7 mouse cellular contexts compared by ENCODE assay signal in genomic region chr8:111992013-111992702, GRCm38 (mm10). TPM values are rescaled to one million over a fixed set of nuclear protein-coding genes. Genes with fewer than 3 reads are reported as not detected.
DNase-seq lines count a peak whose midpoint lies in the region; ATAC-seq lines count a peak whose summit lies in the region.

Adat1 (minus strand) TSS chr8:111992302.

- peak within 1 kb of the TSS; percentile 76 for H3K4me2 ChIP-seq in midbrain, embryonic 13.5 days (replicated peaks)

- peak within 1 kb of the TSS; percentile 88 for H3K27ac ChIP-seq in embryonic facial prominence, embryonic 10.5 days (replicated peaks)
- H3K27ac ChIP-seq in limb, embryonic 10.5 days: peak within 1 kb of the TSS; percentile 88
- H3K27ac ChIP-seq in midbrain, embryonic 13.5 days: no peak within 1 kb of the TSS

- no peaks in the 10 kb centered on the region for H3K9me3 ChIP-seq in embryonic facial prominence, embryonic 10.5 days
- H3K9me3 ChIP-seq in limb, embryonic 10.5 days (replicated peaks): no peaks in the 10 kb centered on the region
- no peaks in the 10 kb centered on the region for H3K9me3 ChIP-seq in midbrain, embryonic 13.5 days

- peak within 1 kb of the TSS; percentile 81 for H3K9ac ChIP-seq in midbrain, embryonic 13.5 days (replicated peaks)

- H3K4me3 ChIP-seq in embryonic facial prominence, embryonic 10.5 days: peak within 1 kb of the TSS; percentile 88
- peak within 1 kb of the TSS; percentile 90 for H3K4me3 ChIP-seq in limb, embryonic 10.5 days
- H3K4me3 ChIP-seq in midbrain, embryonic 13.5 days (replicated peaks): peak within 1 kb of the TSS; percentile 76

- peaks cover 10% of the 10 kb centered on the region for H3K4me1 ChIP-seq in embryonic facial prominence, embryonic 10.5 days
- H3K4me1 ChIP-seq in limb, embryonic 10.5 days: peaks cover 6% of the 10 kb centered on the region; the same call in 1 of the 2 replicates
- peaks cover 10% of the 10 kb centered on the region for H3K4me1 ChIP-seq in midbrain, embryonic 13.5 days (replicated peaks)

- 6% methylated on average over 33 of the region's 33 CpGs for WGBS in embryonic facial prominence, embryonic 10.5 days
- 7% methylated on average over 33 of the region's 33 CpGs for WGBS in limb, embryonic 10.5 days
- WGBS in midbrain, embryonic 13.5 days: 4% methylated on average over 33 of the region's 33 CpGs

- no peaks in the 10 kb centered on the region for H3K27me3 ChIP-seq in embryonic facial prominence, embryonic 10.5 days (replicated peaks; ENCODE audit: low read depth, poor library complexity, severe bottlenecking)
- no peaks in the 10 kb centered on the region for H3K27me3 ChIP-seq in limb, embryonic 10.5 days (ENCODE audit: low read depth, poor library complexity, severe bottlenecking)
- no peaks in the 10 kb centered on the region for H3K27me3 ChIP-seq in midbrain, embryonic 13.5 days

- ATAC-seq in granulocyte monocyte progenitor cell, adult 5-6 weeks (replicated peaks; ENCODE audit: poor library complexity, severe bottlenecking): peak; percentile 96
- peak; percentile 99 for ATAC-seq in midbrain, embryonic 13.5 days

- peak; percentile 90 for DNase-seq in adrenal gland, postnatal 10 days
- DNase-seq in embryonic facial prominence, embryonic 10.5 days (ENCODE audit: low spot score): peak; percentile 90
- DNase-seq in kidney, adult 11 months: peak; percentile 78
- peak; percentile 92 for DNase-seq in limb, embryonic 10.5 days (ENCODE audit: low spot score)
- peak; percentile 78 for DNase-seq in spleen, adult 12 weeks (ENCODE audit: low spot score)

- H3K36me3 ChIP-seq in embryonic facial prominence, embryonic 10.5 days (replicated peaks): peaks cover 73% of the 10 kb centered on the region
- H3K36me3 ChIP-seq in limb, embryonic 10.5 days: peaks cover 75% of the 10 kb centered on the region
- H3K36me3 ChIP-seq in midbrain, embryonic 13.5 days: peaks cover 59% of the 10 kb centered on the region

RNA-seq across cellular contexts. Expression of gene Adat1, which starts in this region (rescaled TPM):
- 1 to 10 TPM; 3.2 to 4.3 TPM for total RNA-seq in adrenal gland, postnatal 10 days (2021)
- 15.7 and 17.1 TPM in 2 replicates for polyA plus RNA-seq in embryonic facial prominence, embryonic 10.5 days (2016; fragmentation: Nextera tagmentation; extraction: Ambion mirVana)
- total RNA-seq in granulocyte monocyte progenitor cell, adult 5-6 weeks (2014; fragmentation: Nextera tagmentation): 8.5 and 12.7 TPM in 2 replicates
- total RNA-seq in granulocyte monocyte progenitor cell, adult 5-6 weeks (2017): 5.7 and 6.1 TPM in 2 replicates
- polyA plus RNA-seq in limb, embryonic 10.5 days (2016; fragmentation: Nextera tagmentation; extraction: Ambion mirVana): 18.3 and 18.4 TPM in 2 replicates
- polyA plus RNA-seq in midbrain, embryonic 13.5 days (2015; fragmentation: Nextera tagmentation; extraction: Ambion mirVana): 8.6 and 9.5 TPM in 2 replicates
